Mouse (Mus musculus) urinary bladder, adult 18-20 months (tissue): ENCODE data around the gene Gm45717.

ENCODE experiments used
- DNase-seq, 2 experiments: peaks; one replicate each; pipeline ENCODE4 v3.0.0; 2022; ENCODE audit warnings: low spot score in 2 of 2, mixed read lengths in 2 of 2

The Gm45717 gene

DNA sequence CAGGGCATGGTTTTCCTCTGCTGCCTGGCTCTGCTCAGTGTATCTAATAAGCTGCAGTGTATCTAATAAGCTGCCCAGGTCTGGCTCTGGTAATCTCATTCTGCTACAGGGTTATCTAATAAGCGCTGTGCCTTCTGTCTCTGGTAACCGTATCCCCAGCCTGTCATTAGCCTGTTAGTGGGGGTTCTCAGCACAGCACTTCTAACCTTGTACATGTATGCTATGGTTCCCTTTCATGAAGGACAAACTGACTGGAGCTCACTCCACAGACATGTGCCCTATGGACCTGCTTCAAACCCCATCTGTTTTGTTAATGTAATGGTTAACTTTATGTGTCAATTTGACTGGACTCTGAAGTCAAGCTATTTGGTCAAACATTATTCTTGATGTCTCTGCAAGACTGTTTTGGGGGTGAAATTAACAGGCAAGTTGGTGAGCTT is 50.1 kb downstream of the Gm45717 start:
- DNase-seq = no peak

DNA sequence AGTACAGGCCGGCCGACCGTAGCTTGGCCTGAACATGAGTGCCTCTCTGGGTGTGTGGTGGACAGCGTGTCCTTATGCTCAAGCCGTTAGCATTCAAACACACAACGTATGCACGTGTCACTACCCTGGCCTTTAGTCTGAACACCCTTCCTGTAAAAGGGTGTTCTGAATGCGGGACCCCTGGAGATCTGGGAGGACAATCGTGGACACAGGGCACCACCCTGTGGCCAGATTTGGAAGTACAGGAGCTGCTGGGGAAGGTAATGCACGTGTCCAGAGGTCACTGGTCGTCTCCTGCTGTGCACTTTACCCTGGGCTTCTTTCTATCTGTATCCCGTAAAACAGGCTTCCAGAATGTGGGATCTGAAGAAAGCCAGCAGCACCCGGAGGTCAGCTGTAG is 52.5 kb downstream of the Gm45717 start:
- peak; percentile 24 to 75 for DNase-seq

DNA sequence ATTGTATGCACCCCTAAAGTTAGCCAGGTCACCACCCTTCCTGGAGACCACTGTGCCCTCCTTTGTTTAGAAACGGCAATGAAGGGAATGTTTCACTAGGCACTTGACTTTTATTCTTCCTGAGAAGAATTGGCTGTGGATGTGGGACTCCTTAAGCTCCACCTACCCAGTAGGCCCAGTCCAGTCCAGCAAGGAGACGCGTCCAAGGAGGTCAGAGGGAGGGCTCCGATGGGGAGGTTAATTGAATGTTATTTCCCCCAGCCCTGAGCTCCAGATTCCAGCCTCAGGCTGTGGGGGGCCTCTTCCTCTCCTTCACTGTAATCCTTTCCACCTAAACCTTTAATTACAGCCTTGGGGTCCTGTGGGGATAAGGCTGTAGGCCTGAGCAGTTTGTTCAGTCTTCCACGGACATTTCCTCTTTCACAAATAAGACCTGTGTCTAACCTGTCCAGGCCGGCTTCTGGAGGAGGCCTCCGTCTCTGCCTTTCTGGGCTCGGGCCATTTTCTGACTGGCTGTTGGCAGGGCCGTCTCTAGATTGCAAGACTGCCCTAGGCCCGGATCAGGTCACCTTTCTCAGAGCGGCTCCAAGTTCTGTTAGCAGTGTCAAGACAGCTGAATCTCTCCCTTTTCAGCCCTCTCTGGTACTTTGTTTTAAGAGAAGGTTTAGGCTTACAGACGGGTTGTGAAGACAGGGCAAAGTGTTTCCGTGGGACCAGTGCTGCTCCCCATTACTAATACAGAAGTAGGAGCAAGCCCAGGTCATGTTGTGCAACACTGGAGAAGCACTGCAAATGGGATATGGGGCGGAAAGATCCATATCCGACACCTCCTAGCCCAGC is 53.5 kb downstream of the Gm45717 start:
- DNase-seq = no peak

DNA sequence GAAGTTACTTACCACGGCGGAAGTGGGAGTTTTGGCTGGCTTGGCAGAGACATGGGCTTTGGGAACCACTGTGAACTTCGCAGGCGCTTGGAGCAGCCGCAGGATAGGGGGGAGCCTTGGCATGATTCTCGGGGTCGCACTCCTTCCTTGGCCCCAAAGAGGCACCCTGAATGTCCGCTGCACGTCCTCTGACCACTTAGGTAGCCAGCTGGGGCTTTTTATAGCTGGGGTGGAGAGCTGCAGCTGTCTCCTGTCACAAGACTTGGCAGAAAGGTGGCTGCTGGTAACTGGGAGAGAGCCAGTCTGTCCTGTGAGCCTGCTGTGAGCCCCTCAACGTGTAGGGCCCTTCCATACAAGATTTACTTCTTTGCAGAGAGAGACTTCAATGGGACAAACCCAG is 55.5 kb downstream of the Gm45717 start, which contains the start of gene Cox8b:
Gene Cox8b, minus strand, starts transcription at position 227 of the 400 bp plus-strand sequence.
- DNase-seq = no peak
